Mouse (Mus musculus) forebrain, embryonic 10.5 days (tissue): Measurements from ENCODE around the gene Ctps. TPM values are rescaled to one million over a fixed set of nuclear protein-coding genes. Genes with fewer than 3 reads are reported as not detected.

Experiments
- DNase-seq: peaks from one replicate; pipeline ENCODE4 v3.0.0-alpha.2; 2017; ENCODE audit warnings: low spot score; ENCODE audit errors: extremely low spot score
- H3K27ac ChIP-seq: fragments of 300-500 bp; sonication (generic); 2 replicates; pipeline ENCODE4 v1.5.1; 2016; ENCODE audit warnings: mild to moderate bottlenecking
- H3K27me3 ChIP-seq: fragments of 300-500 bp; sonication (generic); 2 replicates; pipeline ENCODE4 v1.6.1; 2016; ENCODE audit warnings: mild to moderate bottlenecking; ENCODE audit not compliant: poor library complexity, severe bottlenecking
- H3K36me3 ChIP-seq: fragments of 300-500 bp; sonication (generic); replicated peaks from 2 replicates; pipeline ENCODE4 v1.6.1; 2016; ENCODE audit warnings: mild to moderate bottlenecking, moderate library complexity
- H3K4me1 ChIP-seq: fragments of 300-500 bp; sonication (generic); 2 replicates; pipeline ENCODE4 v1.6.1; 2016
- H3K4me3 ChIP-seq: fragments of 300-500 bp; sonication (generic); 2 replicates; pipeline ENCODE4 v1.5.1; 2016; ENCODE audit warnings: mild to moderate bottlenecking, moderate library complexity
- H3K9me3 ChIP-seq: fragments of 300-500 bp; sonication (generic); 2 replicates; pipeline ENCODE4 v1.6.1; 2016; ENCODE audit warnings: mild to moderate bottlenecking, moderate library complexity
- WGBS: fragments of 180-500 bp; shearing (Covaris S2); methylation state at CpG from one replicate; pipeline ENCODE4 v1.1.7; 2016; 5-methylcytosine and 5-hydroxymethylcytosine counted together
- polyA plus RNA-seq: library from polyadenylated mRNA; unstranded; fragments of >200 nt; fragmentation: Nextera tagmentation; extraction: Ambion mirVana; gene quantifications from 2 replicates; pipeline ENCODE4 v1.2.1, GENCODE M21; 2016

Ctps gene
- polyA plus RNA-seq = 152 and 158 TPM in 2 replicates

- under 1% methylated on average over 97 of the region's 97 CpGs for whole genome bisulfite sequencing
Observed at GRCm38 (mm10) chr4:120569486-120570437, at the start of gene Ctps. TSS of gene Ctps (minus strand) at chr4:120570276.

GRCm38 (mm10) chr4:120616199-120617025, 46.3 kb upstream of the Ctps start:
- Histone ChIP-seq H3K36me3 (no peaks in the 10 kb centered on the region), H3K27me3 (peaks cover 10% of the 10 kb centered on the region), H3K9me3 (no peaks in the 10 kb centered on the region), H3K27ac (peak overlapping the region; percentile 66), H3K4me1 (peaks cover 54% of the 10 kb centered on the region), H3K4me3 (no peak overlapping the region)
- DNase-seq = no peak
- WGBS = 58% methylated on average over 13 of the region's 13 CpGs

More at GRCm38 (mm10) chr4:120569486-120570437, at the start of gene Ctps:
- Histone ChIP-seq H3K9me3 (no peaks in the 10 kb centered on the region), H3K27me3 (peaks cover 5% of the 10 kb centered on the region; the same call in 1 of the 2 replicates), H3K36me3 (peaks cover 30% of the 10 kb centered on the region), H3K4me1 (peaks cover 37% of the 10 kb centered on the region), H3K4me3 (peak within 1 kb of the TSS; percentile 85), H3K27ac (peak within 1 kb of the TSS; percentile 99)
- DNase-seq = peak; percentile 98

- H3K27me3 ChIP-seq = peaks cover 10% of the 10 kb centered on the region
- no peaks in the 10 kb centered on the region for H3K36me3 ChIP-seq
- H3K27ac ChIP-seq = peak overlapping the region; percentile 72
- 31% methylated on average over 10 of the region's 10 CpGs for WGBS
- H3K4me1 ChIP-seq = peaks cover 61% of the 10 kb centered on the region
- H3K9me3 ChIP-seq = no peaks in the 10 kb centered on the region
- no peak overlapping the region for H3K4me3 ChIP-seq
- DNase-seq = peak; percentile 39
Observed at GRCm38 (mm10) chr4:120615528-120616081, 45.5 kb upstream of the Ctps start.

- Histone ChIP-seq H3K9me3 (no peaks in the 10 kb centered on the region), H3K36me3 (no peaks in the 10 kb centered on the region), H3K27me3 (peaks cover 13% of the 10 kb centered on the region), H3K27ac (0 out of 2 replicates have a peak overlapping the region, but pooled peaks have one; percentile 30), H3K4me1 (peaks cover 63% of the 10 kb centered on the region), H3K4me3 (no peak overlapping the region)
- no peak for DNase-seq
- 82% methylated on average over 9 of the region's 9 CpGs for WGBS
Observed at GRCm38 (mm10) chr4:120614644-120615043, 44.6 kb upstream of the Ctps start.

- 56% methylated on average over 8 of the region's 8 CpGs for WGBS
- no peak for DNase-seq
- Histone ChIP-seq H3K9me3 (no peaks in the 10 kb centered on the region), H3K4me1 (peaks cover 63% of the 10 kb centered on the region), H3K27me3 (peaks cover 13% of the 10 kb centered on the region), H3K4me3 (no peak overlapping the region), H3K36me3 (no peaks in the 10 kb centered on the region), H3K27ac (peak overlapping the region; percentile 30; the same call in 1 of the 2 replicates)
Observed at GRCm38 (mm10) chr4:120613691-120614329, 43.7 kb upstream of the Ctps start.

GRCm38 (mm10) chr4:120612304-120613080, 42.4 kb upstream of the Ctps start:
- WGBS = 19% methylated on average over 9 of the region's 9 CpGs
- Histone ChIP-seq H3K4me3 (no peak overlapping the region), H3K27me3 (peaks cover 13% of the 10 kb centered on the region), H3K36me3 (no peaks in the 10 kb centered on the region), H3K9me3 (no peaks in the 10 kb centered on the region; the same call in 1 of the 2 replicates), H3K27ac (peak overlapping the region; percentile 70), H3K4me1 (peaks cover 66% of the 10 kb centered on the region)
- peak; percentile 43 for DNase-seq

GRCm38 (mm10) chr4:120611005-120611404, 40.9 kb upstream of the Ctps start:
- Histone ChIP-seq H3K4me3 (no peak overlapping the region), H3K4me1 (peaks cover 71% of the 10 kb centered on the region), H3K27ac (no peak overlapping the region), H3K27me3 (peaks cover 13% of the 10 kb centered on the region), H3K9me3 (no peaks in the 10 kb centered on the region; the same call in 1 of the 2 replicates), H3K36me3 (no peaks in the 10 kb centered on the region)
- 62% methylated on average over 3 of the region's 3 CpGs for WGBS
- DNase-seq = no peak

- Histone ChIP-seq H3K4me1 (peaks cover 31% of the 10 kb centered on the region), H3K27ac (peak overlapping the region; percentile 69), H3K36me3 (no peaks in the 10 kb centered on the region), H3K9me3 (no peaks in the 10 kb centered on the region; the same call in 1 of the 2 replicates), H3K27me3 (0 out of 2 replicates have a peak, but pooled peaks cover 3% of the 10 kb centered on the region), H3K4me3 (no peak overlapping the region)
- WGBS = 15% methylated on average over 3 of the region's 3 CpGs
- no peak for DNase-seq
Observed at GRCm38 (mm10) chr4:120606941-120607340, 36.9 kb upstream of the Ctps start.

- H3K4me3 ChIP-seq = no peak overlapping the region
- no peaks in the 10 kb centered on the region for H3K9me3 ChIP-seq
- peaks cover 21% of the 10 kb centered on the region for H3K4me1 ChIP-seq
- H3K27ac ChIP-seq = no peak overlapping the region
- 83% methylated on average over 3 of the region's 3 CpGs for WGBS
- no peaks in the 10 kb centered on the region for H3K27me3 ChIP-seq
- no peak for DNase-seq
- H3K36me3 ChIP-seq = no peaks in the 10 kb centered on the region
Observed at GRCm38 (mm10) chr4:120602669-120603068, 32.6 kb upstream of the Ctps start.

GRCm38 (mm10) chr4:120601774-120602173, 31.7 kb upstream of the Ctps start:
- no peak overlapping the region for H3K4me3 ChIP-seq
- no peak overlapping the region for H3K27ac ChIP-seq
- H3K9me3 ChIP-seq = no peaks in the 10 kb centered on the region
- no peak for DNase-seq
- 90% methylated on average over 1 of the region's 1 CpGs for WGBS
- H3K27me3 ChIP-seq = no peaks in the 10 kb centered on the region
- H3K4me1 ChIP-seq = peaks cover 13% of the 10 kb centered on the region
- H3K36me3 ChIP-seq = no peaks in the 10 kb centered on the region

GRCm38 (mm10) chr4:120598922-120599321, 28.8 kb upstream of the Ctps start:
- no peak for DNase-seq
- Histone ChIP-seq H3K4me1 (peaks cover 6% of the 10 kb centered on the region), H3K4me3 (no peak overlapping the region), H3K36me3 (no peaks in the 10 kb centered on the region), H3K27ac (no peak overlapping the region), H3K27me3 (no peaks in the 10 kb centered on the region), H3K9me3 (no peaks in the 10 kb centered on the region)
- 6% methylated on average over 2 of the region's 2 CpGs for WGBS
